Mouse (Mus musculus): ENCODE data around the gene Atf3. TPM values are rescaled to one million over a fixed set of nuclear protein-coding genes. Genes with fewer than 3 reads are reported as not detected.

The Atf3 gene
- 3.7 and 4.5 TPM in 2 replicates for polyA plus RNA-seq (2014; fragmentation: Nextera tagmentation; extraction: Ambion mirVana)

DNA sequence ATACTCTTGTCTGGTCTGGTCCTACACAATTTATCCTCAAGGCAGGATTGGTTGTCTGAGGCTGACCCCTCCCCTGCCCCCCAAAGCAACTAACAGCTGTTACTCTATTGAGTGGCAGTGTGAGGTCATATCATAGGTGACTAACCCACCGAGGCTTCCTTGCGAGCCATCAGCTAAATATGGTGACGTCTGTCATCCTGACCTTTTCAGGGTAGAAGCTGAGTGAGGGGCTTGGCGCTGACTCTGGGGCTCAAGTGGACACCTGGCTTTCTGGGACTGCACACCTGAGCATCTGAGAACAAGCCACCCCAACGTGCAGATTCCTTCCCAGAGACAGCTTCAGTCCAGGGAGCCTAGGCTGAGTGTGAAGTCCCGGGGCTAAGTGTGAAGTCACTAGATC is at the start of gene Atf3:
Atf3 (minus strand) TSS at position 101 of the 400 bp plus-strand sequence.
- no peak for TF ChIP-seq CTCF (IDR thresholded peaks at IDR 0.05; ENCODE audit: low read depth)
- ATAC-seq (ENCODE audit: insufficient read depth) (no peak), DNase-seq (no peak)
- Histone ChIP-seq H3K27ac (ENCODE audit: low read depth) (no peak within 1 kb of the TSS), H3K4me2 (no peak within 1 kb of the TSS), H3K9me3 (ENCODE audit: low read depth, low read length) (no peaks in the 10 kb centered on the region), H3K9ac (no peak within 1 kb of the TSS), H3K36me3 (ENCODE audit: insufficient read depth) (no peaks in the 10 kb centered on the region), H3K27me3 (ENCODE audit: insufficient read depth, low read length) (no peaks in the 10 kb centered on the region), H3K4me1 (ENCODE audit: insufficient read depth) (no peaks in the 10 kb centered on the region), H3K4me3 (ENCODE audit: low read depth, low read length) (no peak within 1 kb of the TSS)
- WGBS: 47% methylated on average over 6 of the region's 6 CpGs

DNA sequence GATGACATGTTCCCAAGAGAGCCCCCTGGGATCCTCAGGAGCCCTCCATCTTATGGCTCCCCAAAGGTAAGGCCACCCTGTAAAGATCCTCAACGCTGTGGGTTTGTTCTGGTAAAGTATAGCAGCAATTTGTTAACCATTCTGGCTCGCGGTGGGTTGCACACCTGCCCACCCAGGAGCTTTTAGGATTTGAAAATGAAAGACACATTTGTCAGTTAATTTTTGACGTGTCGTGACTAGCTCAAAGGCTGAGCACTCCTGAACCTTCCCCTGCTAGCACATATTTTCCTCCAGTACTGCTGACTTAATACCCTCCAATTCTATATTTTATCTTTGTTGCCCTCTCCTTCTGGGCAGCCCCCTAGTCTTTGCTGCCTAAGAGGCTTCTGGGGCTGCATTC is 49.3 kb upstream of the Atf3 start:
- ATAC-seq (ENCODE audit: insufficient read depth) (no peak), DNase-seq (no peak)
- H3K27me3 ChIP-seq (ENCODE audit: insufficient read depth, low read length): no peaks in the 10 kb centered on the region
- H3K27ac ChIP-seq (ENCODE audit: low read depth): no peak overlapping the region
- H3K36me3 ChIP-seq (ENCODE audit: insufficient read depth): no peaks in the 10 kb centered on the region
- no peak overlapping the region for H3K4me2 ChIP-seq
- no peak overlapping the region for H3K4me3 ChIP-seq (ENCODE audit: low read depth, low read length)
- no peak for TF ChIP-seq CTCF (IDR thresholded peaks at IDR 0.05; ENCODE audit: low read depth)
- H3K9me3 ChIP-seq (ENCODE audit: low read depth, low read length): no peaks in the 10 kb centered on the region
- no peak overlapping the region for H3K9ac ChIP-seq
- H3K4me1 ChIP-seq (ENCODE audit: insufficient read depth): peaks cover 6% of the 10 kb centered on the region; the same call in 1 of the 2 replicates
- 84% methylated on average over 5 of the region's 5 CpGs for WGBS

DNA sequence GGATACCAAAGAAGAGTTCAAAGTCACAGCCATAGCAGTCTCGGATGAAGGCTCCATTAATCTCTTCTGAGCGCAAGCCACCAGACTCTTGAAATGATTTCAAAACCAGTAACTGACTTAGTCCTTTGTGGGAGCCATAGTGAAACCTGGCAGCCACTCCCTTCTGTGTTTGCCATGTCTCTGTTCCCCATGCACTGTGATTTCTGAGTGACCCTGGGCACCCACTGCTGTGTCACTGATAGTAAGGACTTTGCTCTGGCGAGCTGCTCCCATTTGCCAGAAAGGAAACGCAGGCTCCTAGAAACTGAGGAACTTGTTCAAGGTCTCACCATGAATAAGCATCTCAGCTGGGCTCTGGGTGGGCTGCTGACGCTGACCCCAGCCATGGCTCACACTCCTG is 45.6 kb upstream of the Atf3 start:
- no peak for ATAC-seq (ENCODE audit: insufficient read depth)
- no peak overlapping the region for H3K4me3 ChIP-seq (ENCODE audit: low read depth, low read length)
- H3K4me1 ChIP-seq (ENCODE audit: insufficient read depth): peaks cover 13% of the 10 kb centered on the region; the same call in 1 of the 2 replicates
- no peak for TF ChIP-seq CTCF (IDR thresholded peaks at IDR 0.05; ENCODE audit: low read depth)
- WGBS: 76% methylated on average over 5 of the region's 5 CpGs
- no peak for DNase-seq
- no peaks in the 10 kb centered on the region for H3K27me3 ChIP-seq (ENCODE audit: insufficient read depth, low read length)
- no peaks in the 10 kb centered on the region for H3K9me3 ChIP-seq (ENCODE audit: low read depth, low read length)
- H3K27ac ChIP-seq (ENCODE audit: low read depth): no peak overlapping the region
- H3K4me2 ChIP-seq: no peak overlapping the region
- no peak overlapping the region for H3K9ac ChIP-seq
- H3K36me3 ChIP-seq (ENCODE audit: insufficient read depth): no peaks in the 10 kb centered on the region

DNA sequence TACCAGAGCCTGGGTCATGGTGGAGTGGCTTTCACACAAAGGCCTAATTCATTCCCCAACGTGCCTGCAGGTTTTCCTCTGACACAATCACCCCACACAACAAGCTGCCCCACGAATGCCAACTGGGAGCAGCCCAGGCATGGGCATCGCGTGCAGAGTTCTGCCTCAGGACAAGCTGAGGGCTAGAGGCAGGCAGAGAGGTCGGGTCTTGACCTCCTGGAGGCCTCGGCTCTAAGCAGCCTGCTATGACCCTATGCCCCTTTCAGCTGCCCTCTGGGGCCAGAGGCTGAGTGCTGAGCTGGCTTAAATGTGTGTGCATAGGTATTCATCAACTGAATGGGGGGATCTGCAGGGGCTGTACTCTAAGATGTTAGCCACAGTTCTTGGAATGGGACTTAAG is 44.0 kb upstream of the Atf3 start:
- H3K27ac ChIP-seq (ENCODE audit: low read depth): no peak overlapping the region
- no peak overlapping the region for H3K4me3 ChIP-seq (ENCODE audit: low read depth, low read length)
- 31% methylated on average over 6 of the region's 6 CpGs for whole genome bisulfite sequencing
- ATAC-seq (ENCODE audit: insufficient read depth): no peak
- DNase-seq: no peak
- H3K4me2 ChIP-seq: no peak overlapping the region
- no peaks in the 10 kb centered on the region for H3K36me3 ChIP-seq (ENCODE audit: insufficient read depth)
- no peaks in the 10 kb centered on the region for H3K9me3 ChIP-seq (ENCODE audit: low read depth, low read length)
- H3K9ac ChIP-seq: no peak overlapping the region
- peaks cover 12% of the 10 kb centered on the region; the same call in 1 of the 2 replicates for H3K4me1 ChIP-seq (ENCODE audit: insufficient read depth)
- no peaks in the 10 kb centered on the region for H3K27me3 ChIP-seq (ENCODE audit: insufficient read depth, low read length)
- no peak for TF ChIP-seq CTCF (IDR thresholded peaks at IDR 0.05; ENCODE audit: low read depth)

DNA sequence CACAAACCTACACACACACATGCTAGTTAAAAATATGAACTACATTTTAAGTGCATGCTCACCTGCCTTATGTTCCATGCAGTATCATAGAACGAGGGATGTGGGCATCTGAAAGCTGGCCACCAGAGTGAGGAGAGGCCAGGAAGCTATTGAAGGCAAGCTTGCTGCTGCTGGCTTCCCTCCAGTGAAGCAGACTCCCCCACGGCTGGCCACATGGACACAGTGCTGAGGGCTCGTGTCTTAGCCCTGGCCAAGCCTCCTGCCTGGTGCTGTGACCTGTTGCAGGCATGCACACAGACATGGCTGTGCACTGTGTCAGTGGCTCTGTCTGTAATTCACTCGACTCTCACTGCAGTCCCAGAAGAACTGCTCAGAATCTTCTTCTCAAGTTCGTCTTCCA is 41.8 kb upstream of the Atf3 start:
- no peak overlapping the region for H3K9ac ChIP-seq

DNA sequence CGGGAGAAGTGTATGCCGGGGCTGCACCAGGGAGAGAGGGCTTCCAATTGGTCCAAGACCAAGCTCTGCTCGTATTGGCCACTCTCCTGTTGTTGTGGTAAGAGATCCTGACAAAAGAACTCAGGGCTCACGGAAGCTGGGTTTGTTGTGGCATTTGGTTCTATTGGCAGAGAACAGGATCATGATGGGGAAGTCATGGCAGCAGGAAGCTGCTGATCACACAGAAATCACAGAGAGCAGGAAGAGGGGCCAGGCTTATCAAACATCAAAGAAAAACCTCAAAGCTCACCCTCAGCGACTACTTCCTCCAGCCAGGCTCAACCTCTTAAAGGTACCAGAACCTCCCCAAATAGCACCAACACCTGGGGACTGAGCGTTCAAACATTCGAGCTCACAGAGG is 41.3 kb upstream of the Atf3 start:
- H3K4me3 ChIP-seq (ENCODE audit: low read depth, low read length): no peak overlapping the region
- H3K9ac ChIP-seq: no peak overlapping the region
- H3K27me3 ChIP-seq (ENCODE audit: insufficient read depth, low read length): no peaks in the 10 kb centered on the region
- peak; percentile 42 for DNase-seq
- H3K27ac ChIP-seq (ENCODE audit: low read depth): peak overlapping the region; percentile 0; the same call in 1 of the 2 replicates
- H3K4me2 ChIP-seq: no peak overlapping the region
- H3K36me3 ChIP-seq (ENCODE audit: insufficient read depth): no peaks in the 10 kb centered on the region
- no peaks in the 10 kb centered on the region for H3K9me3 ChIP-seq (ENCODE audit: low read depth, low read length)
- TF ChIP-seq CTCF (IDR thresholded peaks at IDR 0.05; ENCODE audit: low read depth): no peak
- peaks cover 16% of the 10 kb centered on the region; the same call in 1 of the 2 replicates for H3K4me1 ChIP-seq (ENCODE audit: insufficient read depth)
- ATAC-seq (ENCODE audit: insufficient read depth): no peak
- 15% methylated on average over 7 of the region's 7 CpGs for WGBS

More for the DNA sequence above, 41.8 kb upstream of the Atf3 start:
- Histone ChIP-seq H3K36me3 (ENCODE audit: insufficient read depth) (no peaks in the 10 kb centered on the region), H3K4me1 (ENCODE audit: insufficient read depth) (peaks cover 12% of the 10 kb centered on the region; the same call in 1 of the 2 replicates), H3K4me3 (ENCODE audit: low read depth, low read length) (no peak overlapping the region), H3K27ac (ENCODE audit: low read depth) (no peak overlapping the region), H3K27me3 (ENCODE audit: insufficient read depth, low read length) (no peaks in the 10 kb centered on the region), H3K9me3 (ENCODE audit: low read depth, low read length) (no peaks in the 10 kb centered on the region), H3K4me2 (no peak overlapping the region)
- ATAC-seq (ENCODE audit: insufficient read depth): no peak
- 55% methylated on average over 5 of the region's 5 CpGs for WGBS
- TF ChIP-seq CTCF (IDR thresholded peaks at IDR 0.05; ENCODE audit: low read depth): no peak
- no peak for DNase-seq

DNA sequence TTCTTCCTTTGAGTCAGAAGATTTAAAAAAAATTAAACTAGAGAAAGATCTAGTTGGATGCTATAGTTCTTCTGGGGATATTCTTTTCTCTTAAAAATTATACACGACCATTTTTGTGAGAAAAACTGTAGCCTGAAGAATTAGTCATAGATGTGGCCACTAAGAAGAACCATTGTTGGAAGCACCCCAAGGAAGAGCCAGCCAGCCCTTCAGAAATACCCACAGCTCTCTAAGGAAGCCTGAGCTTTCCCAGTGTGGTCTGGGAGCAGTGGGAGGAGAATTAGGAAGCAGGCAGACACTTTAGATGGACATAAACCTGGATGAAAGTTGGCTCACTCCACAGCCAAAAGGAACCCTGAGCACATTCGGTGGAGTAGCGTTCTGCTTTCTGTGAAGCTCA is 40.7 kb upstream of the Atf3 start:
- ATAC-seq (ENCODE audit: insufficient read depth) (no peak), DNase-seq (no peak)
- Histone ChIP-seq H3K9ac (no peak overlapping the region), H3K4me1 (ENCODE audit: insufficient read depth) (peaks cover 16% of the 10 kb centered on the region; the same call in 1 of the 2 replicates), H3K27ac (ENCODE audit: low read depth) (peak overlapping the region; percentile 0; the same call in 1 of the 2 replicates), H3K36me3 (ENCODE audit: insufficient read depth) (no peaks in the 10 kb centered on the region), H3K4me3 (ENCODE audit: low read depth, low read length) (no peak overlapping the region), H3K27me3 (ENCODE audit: insufficient read depth, low read length) (no peaks in the 10 kb centered on the region), H3K4me2 (no peak overlapping the region), H3K9me3 (ENCODE audit: low read depth, low read length) (no peaks in the 10 kb centered on the region)
- TF ChIP-seq CTCF (IDR thresholded peaks at IDR 0.05; ENCODE audit: low read depth): no peak
- WGBS: 43% methylated on average over 3 of the region's 3 CpGs
